Mouse (Mus musculus): ENCODE results near the gene Btnl10.

The Btnl10 gene

GRCm38 (mm10) chr11:58959921-58960465 is 42.3 kb downstream of the Btnl10 start:
- peak; percentile 78 for DNase-seq

GRCm38 (mm10) chr11:58961364-58962177 is 43.9 kb downstream of the Btnl10 start:
- DNase-seq, result no peak

- DNase-seq, result peak; percentile 46
These were observed 45.8 kb downstream of the Btnl10 start for GRCm38 (mm10) chr11:58963543-58963942.

- DNase-seq, result no peak
These were observed 46.5 kb downstream of the Btnl10 start for GRCm38 (mm10) chr11:58964216-58964615.

DNA sequence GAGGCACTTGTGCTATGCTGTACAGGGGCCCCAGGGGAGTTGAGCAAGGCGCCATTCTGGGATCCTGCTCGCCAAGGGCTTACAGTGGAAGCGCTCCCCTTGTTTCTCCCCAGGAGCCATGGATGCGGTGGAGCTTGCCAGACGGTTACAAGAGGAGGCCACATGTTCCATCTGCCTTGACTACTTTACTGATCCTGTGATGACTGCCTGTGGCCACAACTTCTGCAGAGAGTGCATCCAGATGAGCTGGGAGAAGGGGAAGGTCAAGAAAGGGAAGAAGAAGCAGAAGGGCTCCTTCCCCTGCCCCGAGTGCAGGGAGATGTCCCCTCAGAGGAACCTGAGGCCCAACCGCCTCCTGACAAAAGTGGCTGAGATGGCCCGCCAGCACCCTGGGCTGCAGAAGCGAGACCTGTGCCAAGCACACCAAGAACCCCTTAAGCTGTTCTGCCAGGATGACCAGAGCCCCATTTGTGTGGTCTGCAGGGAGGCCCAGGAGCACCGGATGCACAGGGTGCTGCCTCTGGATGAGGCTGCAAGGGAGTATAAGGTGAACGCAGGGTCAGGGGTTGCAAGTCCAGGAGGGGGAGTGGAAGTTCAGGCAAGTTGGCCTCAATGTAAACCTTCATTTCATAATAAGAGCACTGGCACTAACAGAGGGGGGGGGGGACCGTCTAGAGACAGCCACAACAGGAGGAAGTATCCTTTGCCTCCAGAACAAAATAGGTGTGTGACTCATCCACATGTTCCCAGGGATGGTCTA is 47.5 kb downstream of the Btnl10 start:
- no peak for DNase-seq

DNA sequence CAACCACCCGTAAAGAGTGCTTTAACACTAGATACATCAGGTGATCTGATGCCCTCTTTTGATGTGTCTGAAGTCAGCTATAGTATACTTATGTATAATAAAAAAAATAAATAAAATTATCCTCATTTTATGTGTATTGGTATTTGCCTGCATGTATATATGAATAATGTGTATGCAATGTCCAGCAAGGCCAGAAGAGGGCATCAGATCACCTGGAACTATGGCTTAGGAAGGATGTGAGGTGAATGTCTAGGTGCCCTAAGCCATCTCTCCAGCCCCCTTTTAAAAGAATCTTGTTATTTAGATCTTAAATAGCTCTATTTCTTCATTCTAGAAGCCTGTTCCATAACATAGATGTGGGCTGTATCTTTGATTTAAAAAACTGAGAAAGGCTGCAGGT is 49.6 kb downstream of the Btnl10 start:
- DNase-seq, result peak; percentile 58

GRCm38 (mm10) chr11:58968551-58968950 is 50.8 kb downstream of the Btnl10 start:
- DNase-seq, result no peak

- DNase-seq, result no peak
These were observed 51.3 kb downstream of the Btnl10 start for GRCm38 (mm10) chr11:58969027-58969426.

GRCm38 (mm10) chr11:58969659-58970058 is 52.0 kb downstream of the Btnl10 start:
- peak; percentile 47 for DNase-seq

DNA sequence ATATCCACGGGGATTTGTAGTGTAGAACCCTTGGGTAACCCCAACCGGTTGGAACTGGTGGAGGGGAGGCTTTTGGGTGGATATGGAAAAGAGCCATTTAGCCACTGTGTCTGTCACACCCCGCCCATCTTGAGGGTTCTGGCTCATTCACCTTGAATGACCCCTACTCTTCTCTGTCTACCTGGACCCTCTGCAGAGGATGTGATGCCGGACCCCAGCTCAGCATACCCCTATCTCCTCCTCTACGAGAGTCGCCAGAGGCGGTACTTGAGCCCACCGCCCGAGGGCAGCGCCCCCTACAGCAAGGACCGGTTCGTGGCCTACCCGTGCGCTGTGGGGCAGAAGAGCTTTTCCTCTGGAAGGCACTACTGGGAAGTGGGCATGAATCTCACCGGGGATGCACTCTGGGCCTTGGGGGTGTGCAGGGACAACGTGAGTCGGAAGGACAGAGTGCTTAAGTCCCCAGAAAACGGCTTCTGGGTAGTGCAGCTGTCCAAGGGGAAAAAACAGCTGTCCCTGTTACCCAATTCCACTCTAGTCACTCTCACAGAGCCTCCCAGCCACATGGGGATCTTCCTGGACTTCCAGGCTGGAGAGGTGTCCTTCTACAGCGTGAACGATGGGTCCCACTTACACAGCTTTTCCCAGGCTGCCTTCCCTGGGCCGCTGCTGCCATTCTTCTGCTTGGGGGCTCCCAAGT is 53.3 kb downstream of the Btnl10 start:
- no peak for DNase-seq

DNA sequence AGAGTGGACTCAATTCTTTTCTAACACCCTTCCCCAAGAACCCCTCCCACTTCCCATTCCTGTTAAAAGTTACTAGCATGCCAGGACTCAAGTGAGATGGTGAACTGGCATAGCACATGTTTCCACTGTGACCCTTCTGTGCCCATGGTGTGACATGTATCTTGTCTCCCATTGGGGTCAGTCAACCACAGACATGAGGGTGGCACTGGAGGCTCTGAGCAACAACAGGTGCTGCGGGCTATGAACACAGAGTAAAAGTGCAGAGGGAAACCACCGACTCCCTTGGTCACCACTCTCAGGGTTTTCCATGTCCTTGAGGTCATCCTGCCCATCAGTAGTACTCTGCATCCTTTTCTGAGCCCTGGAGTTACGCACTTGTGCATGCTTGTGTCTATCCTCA is 54.1 kb downstream of the Btnl10 start:
- no peak for DNase-seq

DNA sequence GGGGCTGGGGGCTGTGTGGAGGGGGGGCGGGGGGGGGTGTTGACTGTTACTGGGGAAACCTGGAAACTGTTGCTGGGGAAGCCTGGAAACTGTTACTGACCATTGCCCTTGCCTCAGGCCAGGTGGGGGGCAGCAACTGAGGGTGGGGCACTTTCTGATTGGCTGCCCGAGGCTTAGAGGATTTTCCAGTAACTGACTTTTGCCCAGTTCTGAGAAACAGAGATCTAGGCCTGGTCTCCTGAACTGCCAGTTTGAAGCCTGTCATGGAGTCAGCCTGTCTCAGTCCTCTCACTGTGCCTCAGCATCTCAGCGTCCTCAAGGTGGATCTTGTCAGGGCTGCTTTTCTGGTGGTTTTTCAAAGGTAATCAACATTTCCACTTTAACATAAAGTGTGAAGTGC is 56.7 kb downstream of the Btnl10 start:
- no peak for DNase-seq

Measured in lung, postnatal 14 days (tissue).